Mouse (Mus musculus) liver, adult 2 months (tissue): ENCODE data around the gene Pxt1. TPM values are rescaled to one million over a fixed set of nuclear protein-coding genes. Genes with fewer than 3 reads are reported as not detected.

Experiments used
- DNase-seq: peaks from one replicate; pipeline ENCODE4 v3.0.0-alpha.2; 2011; ENCODE audit warnings: low read depth, low spot score; ENCODE audit errors: extremely low read depth
- H3K27ac ChIP-seq: fragments of 200-500 bp; replicated peaks from 2 replicates; pipeline ENCODE4 v1.5.1; 2012; ENCODE audit warnings: low read depth, mild to moderate bottlenecking, control low read depth, inconsistent platforms, low read length; ENCODE audit not compliant: insufficient read depth
- H3K27me3 ChIP-seq: fragments of 200-500 bp; 2 replicates; pipeline ENCODE4 v1.6.1; 2012; ENCODE audit warnings: mild to moderate bottlenecking, moderate library complexity, low read length, inconsistent platforms; ENCODE audit not compliant: control insufficient read depth, insufficient read depth
- H3K36me3 ChIP-seq: fragments of 200-500 bp; 2 replicates; pipeline ENCODE4 v1.6.1; 2012; ENCODE audit warnings: low read length, inconsistent platforms; ENCODE audit not compliant: control insufficient read depth, insufficient read depth
- H3K4me1 ChIP-seq: fragments of 200-500 bp; 2 replicates; pipeline ENCODE4 v1.6.1; 2011; ENCODE audit warnings: low read length; ENCODE audit not compliant: control insufficient read depth, insufficient read depth
- H3K4me3 ChIP-seq: fragments of 200-500 bp; 2 replicates; pipeline ENCODE4 v1.5.1; 2011; ENCODE audit warnings: low read depth, mild to moderate bottlenecking, control low read depth, low read length, moderate library complexity; ENCODE audit not compliant: insufficient read depth
- H3K79me2 ChIP-seq: fragments of 200-500 bp; 2 replicates; pipeline ENCODE4 v1.6.1; 2012; ENCODE audit warnings: inconsistent platforms, mild to moderate bottlenecking, low read length, moderate library complexity; ENCODE audit not compliant: control insufficient read depth, insufficient read depth
- H3K9ac ChIP-seq: fragments of 200-500 bp; 2 replicates; pipeline ENCODE4 v1.6.1; 2012; ENCODE audit warnings: low read depth, mild to moderate bottlenecking, control low read depth, inconsistent platforms, low read length
- CTCF ChIP-seq: fragments of 200-500 bp; IDR thresholded peaks from 2 replicates; pipeline ENCODE4 v1.5.1; 2011; ENCODE audit warnings: low read depth, low read length, control low read depth
- POLR2A ChIP-seq: fragments of 200-500 bp; IDR thresholded peaks from 2 replicates; pipeline ENCODE4 v1.6.1; 2011; ENCODE audit warnings: low read length, control low read depth; ENCODE audit not compliant: insufficient read depth; ENCODE audit errors: extremely low read depth
- WGBS: fragments of 180-500 bp; shearing (Covaris S2); methylation state at CpG from one replicate; pipeline ENCODE4 v1.1.7; 2018; 5-methylcytosine and 5-hydroxymethylcytosine counted together
- polyA plus RNA-seq: library from polyadenylated mRNA; depleted of rRNA; stranded (reverse); fragments of >200 nt; gene quantifications from 2 replicates; pipeline ENCODE4 v1.2.3, GENCODE M21; 2012
- total RNA-seq: library from RNA; depleted of rRNA; stranded (reverse); fragments of >200 nt; gene quantifications from 2 replicates; pipeline ENCODE4 v1.2.3, GENCODE M21; 2014

Pxt1 gene
- total and polyA plus RNA-seq, 2 experiments: not detected

DNA sequence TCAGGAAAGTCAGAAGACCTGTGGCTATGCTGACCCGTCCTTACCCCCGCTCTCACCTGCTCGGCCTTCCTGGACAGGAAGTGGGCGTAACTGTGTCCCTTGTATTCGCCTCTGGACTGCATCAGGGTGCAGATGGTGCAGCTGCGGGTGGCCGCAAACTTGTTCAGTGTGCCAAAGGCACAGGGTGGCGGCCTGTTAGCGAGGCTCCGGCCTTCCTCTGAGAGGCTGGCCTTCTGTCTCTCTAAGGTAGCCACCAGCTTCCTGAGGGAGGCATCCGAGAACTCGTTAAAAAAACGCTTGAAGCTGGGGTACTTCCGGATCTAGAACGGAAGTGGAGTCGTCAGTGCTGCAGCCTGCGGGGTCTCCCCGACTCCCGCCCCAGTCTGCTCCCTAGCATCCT, 44.2 kb downstream of the Pxt1 start:
- no peak overlapping the region for H3K27ac ChIP-seq
- DNase-seq: no peak
- H3K36me3 ChIP-seq: no peaks in the 10 kb centered on the region
- no peak for TF ChIP-seq CTCF
- TF ChIP-seq POLR2A: no peak
- 84% methylated on average over 19 of the region's 19 CpGs for WGBS
- H3K27me3 ChIP-seq: no peaks in the 10 kb centered on the region
- H3K9ac ChIP-seq: no peak overlapping the region
- H3K4me3 ChIP-seq: no peak overlapping the region
- H3K79me2 ChIP-seq: no peaks in the 10 kb centered on the region
- H3K4me1 ChIP-seq: peaks cover 3% of the 10 kb centered on the region; the same call in 1 of the 2 replicates

DNA sequence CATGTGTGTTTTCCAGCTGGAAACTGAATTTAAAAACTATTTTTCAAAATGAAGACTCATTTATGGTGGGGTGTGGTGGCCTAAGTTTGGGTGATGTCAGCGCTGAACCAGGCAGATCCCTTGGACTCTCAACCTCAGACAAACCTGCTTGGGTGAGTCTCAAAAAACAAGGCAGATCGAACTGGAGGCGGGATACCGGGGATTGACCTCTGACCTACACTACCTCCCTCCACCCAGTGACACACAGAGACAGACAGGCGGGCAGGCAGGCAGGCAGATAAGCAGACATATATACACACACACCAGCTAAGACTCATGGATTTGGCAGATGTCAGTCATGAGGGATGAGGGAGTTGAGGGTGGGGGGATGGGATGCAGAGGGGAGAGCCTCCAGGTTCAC, 45.4 kb downstream of the Pxt1 start:
- DNase-seq: peak; percentile 66
- Histone ChIP-seq H3K36me3 (no peaks in the 10 kb centered on the region), H3K4me3 (no peak overlapping the region), H3K79me2 (no peaks in the 10 kb centered on the region), H3K9ac (no peak overlapping the region), H3K27me3 (no peaks in the 10 kb centered on the region), H3K4me1 (peaks cover 9% of the 10 kb centered on the region; the same call in 1 of the 2 replicates), H3K27ac (no peak overlapping the region)
- no peak for TF ChIP-seq POLR2A
- TF ChIP-seq CTCF: no peak
- 27% methylated on average over 5 of the region's 5 CpGs for WGBS

DNA sequence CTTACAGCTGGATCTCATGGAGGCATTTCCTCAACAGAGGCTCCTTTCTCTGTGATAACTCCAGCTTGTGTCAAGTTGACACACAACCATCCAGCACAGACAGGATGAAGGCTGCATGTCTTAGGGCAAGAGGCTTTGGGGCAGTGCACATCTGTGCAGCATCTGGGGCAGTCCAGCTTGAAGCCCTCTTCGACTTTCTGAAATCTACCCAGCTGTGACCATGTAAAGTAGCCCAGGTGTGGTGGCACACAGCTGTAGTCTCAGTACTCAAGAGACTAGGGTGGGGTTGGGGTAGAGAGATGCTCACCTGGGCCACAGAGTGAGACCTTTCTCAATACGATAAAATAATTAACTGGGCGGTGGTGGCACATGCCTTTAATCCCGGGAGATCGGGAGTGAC, 45.8 kb downstream of the Pxt1 start:
- WGBS: 85% methylated on average over 5 of the region's 5 CpGs
- DNase-seq: no peak
- H3K9ac ChIP-seq: no peak overlapping the region
- no peak overlapping the region for H3K4me3 ChIP-seq
- H3K4me1 ChIP-seq: peaks cover 9% of the 10 kb centered on the region; the same call in 1 of the 2 replicates
- H3K27ac ChIP-seq: no peak overlapping the region
- TF ChIP-seq CTCF: no peak
- TF ChIP-seq POLR2A: no peak
- no peaks in the 10 kb centered on the region for H3K79me2 ChIP-seq
- no peaks in the 10 kb centered on the region for H3K27me3 ChIP-seq
- H3K36me3 ChIP-seq: no peaks in the 10 kb centered on the region

DNA sequence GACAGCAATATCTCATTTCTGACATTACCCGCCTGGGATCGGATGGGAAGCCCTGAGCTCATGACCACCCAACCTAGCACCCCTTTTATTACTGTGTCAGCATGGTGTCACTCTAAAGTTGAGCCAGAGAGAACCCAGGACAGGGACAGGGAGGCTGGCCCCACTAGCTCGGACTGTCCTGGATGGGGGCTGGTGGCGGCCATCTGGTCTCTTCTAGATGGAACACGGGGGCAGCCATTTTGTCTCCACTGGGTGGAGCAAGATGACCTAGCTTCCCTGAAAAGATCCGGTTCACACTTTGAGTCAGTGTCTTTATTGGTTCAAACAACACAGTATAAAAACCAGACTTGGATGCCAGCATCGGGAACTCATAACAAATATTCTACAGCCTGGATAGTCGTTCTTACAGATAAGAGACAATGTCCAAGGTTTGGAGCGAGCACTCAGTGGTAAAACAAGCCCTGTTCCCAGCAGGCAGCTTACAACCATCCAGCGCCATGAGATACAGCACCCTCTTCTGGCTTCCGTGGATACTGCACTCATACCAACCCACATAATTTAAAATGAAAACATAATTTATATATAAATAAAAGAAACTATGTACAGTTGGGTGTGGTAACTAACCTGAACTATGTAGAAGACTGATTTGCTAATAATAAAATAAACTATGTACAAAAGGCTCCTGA, 47.4 kb downstream of the Pxt1 start:
- Histone ChIP-seq H3K36me3 (no peaks in the 10 kb centered on the region), H3K27ac (no peak overlapping the region), H3K4me1 (peaks cover 9% of the 10 kb centered on the region; the same call in 1 of the 2 replicates), H3K27me3 (no peaks in the 10 kb centered on the region), H3K4me3 (no peak overlapping the region), H3K79me2 (no peaks in the 10 kb centered on the region), H3K9ac (no peak overlapping the region)
- 96% methylated on average over 11 of the region's 11 CpGs for WGBS
- TF ChIP-seq CTCF (peak; percentile 43; the same call in 1 of the 2 replicates), POLR2A (no peak)
- DNase-seq: peak; percentile 23

DNA sequence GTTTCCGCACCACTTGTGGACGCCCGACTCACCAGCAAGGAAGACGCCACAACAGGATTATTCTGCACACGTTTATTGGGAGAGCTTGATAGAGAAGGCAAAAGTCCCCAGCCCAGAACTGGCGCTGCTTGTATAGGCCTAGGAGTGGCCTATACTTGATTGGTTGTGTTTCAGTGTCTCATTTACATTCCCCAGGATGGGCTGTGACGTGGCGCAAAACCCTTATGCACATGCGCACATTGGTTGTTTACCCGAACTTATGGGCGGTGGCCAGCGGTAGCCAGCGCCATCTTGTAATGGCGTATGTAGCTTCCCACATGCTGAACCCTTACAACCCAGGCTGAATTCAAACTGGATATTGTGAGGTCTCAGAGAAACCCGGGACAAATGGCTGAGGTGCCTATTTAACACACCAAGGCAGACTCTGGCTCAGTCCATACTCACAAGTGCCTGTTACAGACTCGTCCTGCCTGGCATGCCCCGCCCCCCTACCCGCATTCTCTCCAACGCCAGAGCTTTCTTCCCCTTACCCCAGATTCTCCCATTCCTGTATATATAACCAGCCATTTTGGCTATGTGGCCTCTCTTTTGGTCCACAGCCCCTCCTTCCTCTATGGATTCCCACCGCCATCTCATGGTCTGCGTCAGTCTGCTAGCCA, 48.3 kb downstream of the Pxt1 start:
- H3K27ac ChIP-seq: no peak overlapping the region
- no peaks in the 10 kb centered on the region for H3K36me3 ChIP-seq
- H3K79me2 ChIP-seq: no peaks in the 10 kb centered on the region
- DNase-seq: no peak
- H3K4me3 ChIP-seq: no peak overlapping the region
- WGBS: 98% methylated on average over 21 of the region's 21 CpGs
- no peak for TF ChIP-seq POLR2A
- no peak for TF ChIP-seq CTCF
- no peak overlapping the region for H3K9ac ChIP-seq
- H3K27me3 ChIP-seq: no peaks in the 10 kb centered on the region
- H3K4me1 ChIP-seq: peaks cover 9% of the 10 kb centered on the region; the same call in 1 of the 2 replicates

DNA sequence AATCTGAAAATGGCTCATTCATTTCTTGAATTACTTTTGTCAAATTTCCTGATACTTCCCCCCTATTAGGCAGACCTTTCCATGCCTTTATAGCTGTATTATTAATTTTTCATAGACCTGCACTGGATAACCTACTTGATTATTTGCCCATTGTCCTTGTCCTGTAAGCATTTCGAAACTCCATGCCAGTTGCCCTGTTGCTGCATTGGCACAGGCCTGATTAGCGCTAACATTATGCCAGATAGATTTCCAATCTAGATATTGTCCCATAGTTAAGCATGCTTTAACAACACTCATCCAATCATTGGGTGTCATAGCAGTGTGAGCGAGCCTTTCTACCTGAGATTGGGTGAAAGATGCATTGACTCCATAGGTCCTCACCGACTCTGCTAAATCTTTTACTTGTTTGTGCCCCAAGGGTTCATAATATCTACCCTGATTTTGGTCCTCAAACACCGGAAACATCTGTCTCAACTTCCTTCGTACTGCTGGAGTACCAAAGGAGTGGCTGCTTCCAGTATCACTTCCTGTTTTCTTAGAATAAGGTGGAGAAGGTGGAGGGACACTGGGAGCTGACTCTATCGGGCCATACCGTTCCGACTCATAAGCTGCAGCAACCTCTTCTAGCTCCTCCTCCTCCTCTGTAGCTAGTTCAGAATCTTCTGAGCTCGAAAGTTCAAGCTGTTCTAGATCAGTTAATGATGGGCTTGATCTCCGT, 49.4 kb downstream of the Pxt1 start:
- WGBS: 58% methylated on average over 11 of the region's 11 CpGs
- Histone ChIP-seq H3K4me1 (peaks cover 9% of the 10 kb centered on the region; the same call in 1 of the 2 replicates), H3K27ac (no peak overlapping the region), H3K9ac (no peak overlapping the region), H3K27me3 (no peaks in the 10 kb centered on the region), H3K79me2 (no peaks in the 10 kb centered on the region), H3K36me3 (no peaks in the 10 kb centered on the region), H3K4me3 (no peak overlapping the region)
- DNase-seq: peak; percentile 87
- TF ChIP-seq POLR2A: no peak
- TF ChIP-seq CTCF: no peak
